Mouse (Mus musculus): Measurements from ENCODE around the gene Trhde. TPM values are rescaled to one million over a fixed set of nuclear protein-coding genes. Genes with fewer than 3 reads are reported as not detected.

Trhde gene
- polyA plus RNA-seq, 1 experiment from 2014 or later, result 4.1 TPM

- no peak overlapping the region for H3K27ac ChIP-seq
- no peak overlapping the region for H3K9ac ChIP-seq
- no peak for ATAC-seq (ENCODE audit: low FRiP score)
- no peaks in the 10 kb centered on the region for H3K36me3 ChIP-seq
- no peaks in the 10 kb centered on the region for H3K9me3 ChIP-seq (replicated peaks)
- no peaks in the 10 kb centered on the region for H3K27me3 ChIP-seq
- H3K4me2 ChIP-seq (replicated peaks), result no peak overlapping the region
- 78% methylated on average over 3 of the region's 3 CpGs for WGBS
- H3K4me3 ChIP-seq, result no peak overlapping the region
- H3K4me1 ChIP-seq, result no peaks in the 10 kb centered on the region
Observed at GRCm38 (mm10) chr10:114370804-114371203, 431.3 kb downstream of the Trhde start.

- H3K27ac ChIP-seq, result no peak overlapping the region
- H3K9ac ChIP-seq, result no peak overlapping the region
- no peak for ATAC-seq (ENCODE audit: low FRiP score)
- no peaks in the 10 kb centered on the region for H3K4me1 ChIP-seq
- no peak overlapping the region for H3K4me2 ChIP-seq (replicated peaks)
- H3K36me3 ChIP-seq, result no peaks in the 10 kb centered on the region
- H3K9me3 ChIP-seq (replicated peaks), result no peaks in the 10 kb centered on the region
- H3K4me3 ChIP-seq, result no peak overlapping the region
- WGBS, result 52% methylated on average over 6 of the region's 6 CpGs
- no peaks in the 10 kb centered on the region for H3K27me3 ChIP-seq
Observed at GRCm38 (mm10) chr10:114363442-114363841, 438.7 kb downstream of the Trhde start.

- ATAC-seq (ENCODE audit: low FRiP score), result no peak
- Histone ChIP-seq H3K4me3 (no peak overlapping the region), H3K36me3 (no peaks in the 10 kb centered on the region), H3K9me3 (replicated peaks) (no peaks in the 10 kb centered on the region), H3K4me1 (no peaks in the 10 kb centered on the region), H3K9ac (no peak overlapping the region), H3K4me2 (replicated peaks) (no peak overlapping the region), H3K27me3 (no peaks in the 10 kb centered on the region), H3K27ac (no peak overlapping the region)
- WGBS, result 53% methylated on average over 2 of the region's 2 CpGs
Observed at GRCm38 (mm10) chr10:114362631-114363030, 439.5 kb downstream of the Trhde start.
